Mouse (Mus musculus) neural tube, embryonic 15.5 days (tissue): ENCODE data around the gene Itgb2. TPM values are rescaled to one million over a fixed set of nuclear protein-coding genes. Genes with fewer than 3 reads are reported as not detected.

Experiments used
- ATAC-seq: fragments of 200-750 bp; cut with Nextera tagmentation; 2 replicates; pipeline ENCODE4 v1.8.0; 2017; ENCODE audit warnings: mild to moderate bottlenecking, moderate TSS enrichment, moderate library complexity; ENCODE audit not compliant: low FRiP score
- H3K27ac ChIP-seq: fragments of 300-500 bp; sonication (generic); replicated peaks from 2 replicates; pipeline ENCODE4 v1.5.1; 2015; ENCODE audit warnings: mild to moderate bottlenecking, inconsistent platforms
- H3K27me3 ChIP-seq: fragments of 300-500 bp; sonication (generic); replicated peaks from 2 replicates; pipeline ENCODE4 v1.6.1; 2015; ENCODE audit warnings: inconsistent platforms
- H3K36me3 ChIP-seq: fragments of 300-500 bp; sonication (generic); 2 replicates; pipeline ENCODE4 v1.6.1; 2015; ENCODE audit warnings: inconsistent platforms
- H3K4me1 ChIP-seq: fragments of 300-500 bp; sonication (generic); 2 replicates; pipeline ENCODE4 v1.6.1; 2015; ENCODE audit warnings: inconsistent platforms
- H3K4me2 ChIP-seq: fragments of 300-500 bp; sonication (generic); 2 replicates; pipeline ENCODE4 v1.6.1; 2015; ENCODE audit warnings: inconsistent platforms, mild to moderate bottlenecking, moderate library complexity
- H3K4me3 ChIP-seq: fragments of 300-500 bp; sonication (generic); replicated peaks from 2 replicates; pipeline ENCODE4 v1.5.1; 2015; ENCODE audit warnings: mild to moderate bottlenecking, inconsistent platforms
- H3K9ac ChIP-seq: fragments of 300-500 bp; sonication (generic); replicated peaks from 2 replicates; pipeline ENCODE4 v1.6.1; 2015; ENCODE audit warnings: mild to moderate bottlenecking, inconsistent platforms
- H3K9me3 ChIP-seq: fragments of 300-500 bp; sonication (generic); replicated peaks from 2 replicates; pipeline ENCODE4 v1.6.1; 2016; ENCODE audit warnings: inconsistent platforms
- WGBS: fragments of 180-500 bp; shearing (Covaris S2); methylation state at CpG from one replicate; pipeline ENCODE4 v1.1.7; 2015; ENCODE audit warnings: mixed read lengths; 5-methylcytosine and 5-hydroxymethylcytosine counted together
- polyA plus RNA-seq: library from polyadenylated mRNA; unstranded; fragments of >200 nt; fragmentation: Nextera tagmentation; extraction: Ambion mirVana; gene quantifications from 2 replicates; pipeline ENCODE4 v1.2.1, GENCODE M21; 2015

Itgb2 gene
- polyA plus RNA-seq, 1 experiment from 2014 or later: 1.0 TPM

DNA sequence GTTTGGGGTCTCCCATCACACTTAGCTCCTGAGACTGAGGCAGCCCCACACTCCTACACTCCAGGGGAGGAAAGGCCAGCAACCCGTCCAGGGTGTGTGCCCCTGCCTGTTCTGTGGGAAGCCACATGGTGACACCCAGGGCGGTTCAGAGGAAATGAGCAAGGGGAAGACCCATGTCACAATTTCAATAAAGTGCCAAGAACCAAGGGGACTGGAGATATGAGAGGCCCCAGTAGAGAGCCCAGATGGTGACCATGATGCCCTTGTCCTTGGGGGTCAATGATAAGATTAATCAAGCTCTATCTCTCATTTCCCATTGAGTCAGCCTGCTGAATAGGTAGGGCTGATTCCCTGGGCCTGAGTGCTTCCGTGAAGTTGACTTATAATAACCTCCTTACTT, 10.9 kb upstream of the Itgb2 start:
- no peak overlapping the region for H3K4me2 ChIP-seq
- peaks cover 30% of the 10 kb centered on the region for H3K4me1 ChIP-seq
- no peak overlapping the region for H3K9ac ChIP-seq
- 84% methylated on average over 3 of the region's 3 CpGs for WGBS
- no peak overlapping the region for H3K27ac ChIP-seq
- no peak for ATAC-seq
- H3K27me3 ChIP-seq: no peaks in the 10 kb centered on the region
- no peak overlapping the region for H3K4me3 ChIP-seq
- no peaks in the 10 kb centered on the region for H3K36me3 ChIP-seq
- no peaks in the 10 kb centered on the region for H3K9me3 ChIP-seq

DNA sequence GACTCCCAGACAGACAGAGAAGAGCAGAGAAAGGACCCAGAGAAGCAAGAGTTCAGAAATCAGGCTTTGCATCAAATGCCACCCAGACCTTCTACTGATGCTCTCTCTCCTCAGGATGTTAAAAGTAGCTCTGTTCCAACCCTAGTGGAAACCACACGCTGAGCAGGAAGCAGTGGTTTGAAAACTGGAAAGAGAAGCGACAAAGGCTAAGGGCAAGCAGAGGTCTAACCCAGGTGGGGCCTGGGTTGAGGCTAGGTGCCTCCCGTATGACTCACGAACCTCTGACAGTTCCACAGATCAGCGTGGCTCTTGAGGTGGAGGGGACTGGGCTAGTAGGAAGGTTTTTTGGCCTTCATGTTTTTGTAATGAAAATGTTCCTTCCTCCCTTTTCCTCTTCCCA, 9.6 kb upstream of the Itgb2 start:
- WGBS: 96% methylated on average over 5 of the region's 5 CpGs
- Histone ChIP-seq H3K4me3 (no peak overlapping the region), H3K4me1 (peaks cover 20% of the 10 kb centered on the region), H3K4me2 (no peak overlapping the region), H3K36me3 (no peaks in the 10 kb centered on the region), H3K27me3 (no peaks in the 10 kb centered on the region), H3K27ac (no peak overlapping the region), H3K9me3 (no peaks in the 10 kb centered on the region), H3K9ac (no peak overlapping the region)
- no peak for ATAC-seq

DNA sequence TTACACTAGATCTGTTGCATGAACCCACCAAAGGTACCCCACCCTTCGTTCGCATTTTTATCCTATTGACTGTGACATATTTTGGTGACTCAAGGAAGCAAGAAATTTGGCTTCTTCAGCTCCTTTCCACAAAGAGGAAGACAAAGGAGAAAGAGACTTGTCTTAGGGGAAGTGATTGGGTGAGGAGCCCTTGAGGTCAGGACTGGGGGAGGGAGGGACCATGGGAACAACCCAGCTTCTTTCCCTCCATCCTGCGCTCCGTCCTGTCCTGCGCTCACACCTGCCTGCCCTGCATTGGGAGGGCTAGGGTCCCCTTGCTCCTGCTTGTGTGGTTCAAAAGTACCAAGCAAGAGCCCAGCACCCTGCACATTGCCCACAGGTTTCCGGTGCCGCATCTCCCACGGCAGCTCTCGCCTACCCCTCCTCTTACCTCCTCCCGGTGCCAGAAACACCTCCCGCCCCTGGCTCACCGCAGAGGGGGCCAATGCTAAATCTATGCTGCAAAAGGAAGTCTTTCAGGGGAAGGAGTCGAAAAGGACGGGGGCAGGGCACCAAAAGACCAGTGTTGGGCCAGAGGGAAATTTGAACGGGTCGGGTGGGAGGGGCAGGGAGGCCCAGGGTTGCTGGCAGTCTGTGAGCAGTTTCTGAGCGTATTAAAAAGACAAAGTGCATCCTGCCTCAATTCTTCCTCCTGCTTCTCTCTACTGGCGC, 7.9 kb upstream of the Itgb2 start:
- H3K27ac ChIP-seq: no peak overlapping the region
- H3K4me3 ChIP-seq: peak overlapping the region; percentile 25
- H3K27me3 ChIP-seq: no peaks in the 10 kb centered on the region
- no peaks in the 10 kb centered on the region for H3K36me3 ChIP-seq
- no peak for ATAC-seq
- peak overlapping the region; percentile 57 for H3K4me2 ChIP-seq
- H3K9me3 ChIP-seq: no peaks in the 10 kb centered on the region
- H3K9ac ChIP-seq: 0 out of 2 replicates have a peak overlapping the region, but pooled peaks have one; percentile 27
- H3K4me1 ChIP-seq: peaks cover 9% of the 10 kb centered on the region
- WGBS: 17% methylated on average over 18 of the region's 18 CpGs

DNA sequence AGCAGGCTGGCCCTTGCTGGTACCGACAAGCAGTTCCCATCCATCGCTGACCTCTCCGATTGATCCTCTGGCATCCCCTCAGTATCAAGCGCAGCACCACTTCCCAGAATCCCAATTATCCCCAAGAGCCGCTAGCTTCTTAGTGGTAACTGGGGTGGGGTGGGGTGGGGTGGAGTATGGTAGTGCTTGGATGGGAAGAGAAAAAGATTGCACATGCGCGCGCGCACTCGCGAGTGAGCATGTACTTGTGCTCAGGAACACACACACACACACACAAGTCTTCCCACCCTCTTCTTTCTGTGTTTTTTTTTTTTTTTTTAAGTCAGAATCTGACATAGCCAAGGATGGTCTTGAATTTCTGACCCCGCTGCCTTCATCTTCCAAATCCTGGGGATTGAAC, 7.3 kb upstream of the Itgb2 start:
- ATAC-seq: no peak
- 58% methylated on average over 12 of the region's 12 CpGs for WGBS
- Histone ChIP-seq H3K4me1 (peaks cover 4% of the 10 kb centered on the region; the same call in 1 of the 2 replicates), H3K9me3 (no peaks in the 10 kb centered on the region), H3K27ac (no peak overlapping the region), H3K36me3 (no peaks in the 10 kb centered on the region), H3K4me3 (peak overlapping the region; percentile 25), H3K9ac (0 out of 2 replicates have a peak overlapping the region, but pooled peaks have one; percentile 27), H3K4me2 (peak overlapping the region; percentile 57), H3K27me3 (no peaks in the 10 kb centered on the region)

DNA sequence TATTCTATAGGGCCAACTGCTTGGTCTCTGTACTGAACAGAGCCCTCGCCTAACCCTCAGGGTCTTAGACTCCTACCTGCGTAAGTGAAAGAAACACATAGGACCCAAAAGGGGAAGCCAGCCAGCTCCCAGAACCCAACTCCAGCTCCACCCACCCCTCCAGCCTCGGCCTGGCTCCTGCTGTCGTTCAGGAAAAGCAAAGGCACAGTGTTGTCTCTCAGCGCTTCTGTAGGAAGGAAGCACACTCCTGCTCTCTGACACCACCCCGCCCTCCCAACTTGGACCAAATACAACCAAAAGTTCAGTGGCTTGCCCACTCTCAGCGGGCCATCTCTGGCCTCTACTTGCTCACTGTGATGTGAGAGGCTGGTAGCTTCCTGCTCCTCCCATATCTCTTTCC, 6.7 kb upstream of the Itgb2 start:
- Histone ChIP-seq H3K36me3 (no peaks in the 10 kb centered on the region), H3K4me2 (no peak overlapping the region), H3K4me3 (no peak overlapping the region), H3K4me1 (peaks cover 4% of the 10 kb centered on the region; the same call in 1 of the 2 replicates), H3K9ac (no peak overlapping the region), H3K9me3 (no peaks in the 10 kb centered on the region), H3K27ac (no peak overlapping the region), H3K27me3 (no peaks in the 10 kb centered on the region)
- no peak for ATAC-seq
- 76% methylated on average over 7 of the region's 7 CpGs for WGBS

DNA sequence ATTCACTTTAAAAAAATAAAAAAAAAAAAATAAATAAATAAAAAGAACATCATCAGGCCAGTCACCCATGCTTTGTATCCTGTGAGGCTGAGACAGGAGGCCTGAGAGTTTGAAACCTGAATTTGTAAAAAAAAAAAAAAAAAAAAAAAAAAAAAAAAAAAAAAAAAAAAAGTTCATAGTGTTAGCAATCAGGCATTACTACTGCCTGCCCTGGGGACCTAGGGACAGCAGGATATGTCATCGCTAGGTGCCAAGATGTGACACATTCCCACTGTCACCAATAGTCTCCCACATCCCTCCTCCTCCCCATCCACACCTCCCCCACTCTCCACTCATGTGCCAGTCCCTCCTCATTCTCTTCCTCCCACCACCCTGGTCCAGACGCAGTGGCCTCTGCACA, 3.6 kb upstream of the Itgb2 start:
- WGBS: 76% methylated on average over 2 of the region's 2 CpGs
- H3K9ac ChIP-seq: no peak overlapping the region
- no peak overlapping the region for H3K4me2 ChIP-seq
- peaks cover 4% of the 10 kb centered on the region; the same call in 1 of the 2 replicates for H3K4me1 ChIP-seq
- no peak overlapping the region for H3K27ac ChIP-seq
- no peaks in the 10 kb centered on the region for H3K9me3 ChIP-seq
- ATAC-seq: no peak
- no peaks in the 10 kb centered on the region for H3K27me3 ChIP-seq
- no peaks in the 10 kb centered on the region for H3K36me3 ChIP-seq
- no peak overlapping the region for H3K4me3 ChIP-seq

DNA sequence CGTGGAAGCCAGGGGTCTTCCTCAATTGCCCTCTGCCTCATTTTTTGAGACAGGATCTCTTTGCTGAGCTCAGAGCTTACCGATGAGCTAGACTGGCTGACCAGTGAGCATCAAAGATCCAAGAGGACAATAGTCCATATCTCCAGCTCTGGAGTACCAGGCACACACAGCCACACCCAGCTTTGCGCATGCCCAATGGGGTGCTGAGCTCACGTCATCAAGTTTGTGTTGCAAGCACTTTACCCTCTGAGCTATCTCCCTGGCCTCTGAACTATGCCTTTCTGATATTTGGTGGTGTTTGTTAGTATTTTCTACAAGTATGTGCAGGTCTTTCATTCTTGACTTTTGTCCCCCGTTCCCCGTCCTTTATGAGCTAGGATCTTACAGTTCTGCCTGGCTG, 1.4 kb upstream of the Itgb2 start:
- WGBS: 93% methylated on average over 6 of the region's 6 CpGs
- no peak for ATAC-seq

DNA sequence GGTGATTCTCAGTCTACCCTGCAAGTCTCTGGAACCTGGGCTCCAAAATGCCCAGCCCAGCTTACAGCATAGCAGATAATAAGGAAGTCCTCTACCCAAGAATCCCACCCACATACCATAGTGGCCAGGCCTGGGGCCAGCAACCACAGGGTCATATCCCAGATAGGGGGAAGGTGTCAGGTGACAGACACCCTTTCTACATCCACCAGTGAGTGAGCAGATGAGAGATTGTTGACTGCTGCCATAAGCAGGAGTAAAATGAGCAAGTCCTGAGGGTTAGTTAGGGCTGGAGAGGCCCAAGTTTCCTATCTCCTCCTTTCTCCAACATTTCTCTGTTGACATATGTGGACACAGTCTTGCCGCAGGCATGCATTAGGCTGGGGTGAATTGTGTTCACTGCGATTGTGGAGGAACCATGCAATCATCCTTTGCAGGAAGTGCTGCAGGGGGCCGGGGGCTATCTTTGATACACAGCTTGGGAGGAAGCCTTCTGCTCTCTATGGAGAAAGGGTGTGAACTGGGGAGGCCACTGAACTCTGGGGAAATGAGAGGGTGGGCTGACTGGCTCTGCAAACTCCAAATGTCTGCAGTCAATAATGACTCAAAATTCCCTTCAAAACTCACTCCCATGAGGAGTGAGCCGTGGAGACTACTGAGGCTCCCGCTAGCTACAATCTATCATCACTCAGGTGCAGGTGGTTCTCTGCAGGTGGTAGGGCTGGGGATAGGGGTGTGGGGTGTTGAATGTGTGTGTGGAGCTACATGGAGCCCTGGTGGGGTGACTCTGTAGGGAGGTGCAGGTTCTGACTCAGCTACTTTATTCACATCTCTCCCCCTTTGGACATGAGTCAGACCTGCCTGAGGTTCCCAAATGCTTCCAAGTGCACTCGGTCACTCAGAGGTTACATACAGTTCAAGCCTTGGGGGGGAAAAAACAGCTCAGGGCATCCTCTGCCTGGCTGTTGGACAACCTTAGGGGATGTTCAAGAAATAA, 1.3 kb downstream of the Itgb2 start:
- Histone ChIP-seq H3K4me1 (no peaks in the 10 kb centered on the region), H3K36me3 (no peaks in the 10 kb centered on the region), H3K9ac (no peak overlapping the region), H3K4me2 (no peak overlapping the region), H3K4me3 (no peak overlapping the region), H3K9me3 (no peaks in the 10 kb centered on the region), H3K27ac (no peak overlapping the region), H3K27me3 (no peaks in the 10 kb centered on the region)
- WGBS: 83% methylated on average over 6 of the region's 6 CpGs
- no peak for ATAC-seq

More for the DNA sequence above, 1.4 kb upstream of the Itgb2 start:
- no peaks in the 10 kb centered on the region for H3K36me3 ChIP-seq
- no peak overlapping the region for H3K4me3 ChIP-seq
- H3K9me3 ChIP-seq: no peaks in the 10 kb centered on the region
- no peak overlapping the region for H3K27ac ChIP-seq
- H3K9ac ChIP-seq: no peak overlapping the region
- H3K27me3 ChIP-seq: no peaks in the 10 kb centered on the region
- H3K4me1 ChIP-seq: no peaks in the 10 kb centered on the region
- H3K4me2 ChIP-seq: no peak overlapping the region

DNA sequence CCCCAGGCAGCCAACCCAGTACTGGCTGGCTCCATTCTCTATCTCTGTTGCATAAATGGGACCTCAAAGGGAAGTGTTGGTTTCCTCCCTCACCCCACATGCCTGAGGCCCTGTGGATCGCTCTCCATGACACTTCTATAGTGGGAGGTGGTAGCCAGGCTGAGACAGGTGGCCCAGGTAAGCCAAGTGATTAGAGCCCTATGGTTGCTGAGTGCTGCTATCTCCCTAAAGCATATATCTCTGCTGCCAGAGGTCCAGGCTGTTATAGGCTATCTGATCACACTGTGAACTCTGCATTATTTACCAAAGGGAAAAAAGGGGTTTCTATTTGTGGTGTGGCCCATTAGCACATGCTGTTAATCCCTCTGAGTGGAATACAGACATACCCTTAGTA, 2.0 kb downstream of the Itgb2 start:
- no peak for ATAC-seq
- Histone ChIP-seq H3K36me3 (no peaks in the 10 kb centered on the region), H3K4me3 (no peak overlapping the region), H3K4me1 (no peaks in the 10 kb centered on the region), H3K9ac (no peak overlapping the region), H3K27me3 (no peaks in the 10 kb centered on the region), H3K27ac (no peak overlapping the region), H3K4me2 (no peak overlapping the region), H3K9me3 (no peaks in the 10 kb centered on the region)
- WGBS: 76% methylated on average over 1 of the region's 1 CpGs

DNA sequence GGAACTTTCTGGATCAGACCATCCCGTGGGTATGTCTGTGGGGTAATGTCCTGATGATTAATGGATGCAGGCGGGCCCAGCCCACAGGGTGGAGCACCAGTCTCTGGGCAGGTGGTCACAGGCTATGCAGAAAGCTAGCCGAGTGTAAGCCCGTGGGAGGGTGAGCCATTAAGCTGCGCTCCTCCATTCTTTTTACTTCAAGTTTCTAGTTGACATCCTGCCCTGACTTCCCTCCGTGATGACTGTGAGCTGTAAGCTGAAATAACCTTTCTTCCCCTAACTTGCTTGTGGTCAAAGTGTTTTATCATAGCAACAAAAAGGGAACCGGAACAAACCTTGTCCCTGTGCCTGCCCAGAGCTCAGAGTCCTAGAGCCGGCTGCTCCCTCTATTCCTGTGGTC, 6.7 kb downstream of the Itgb2 start:
- no peaks in the 10 kb centered on the region for H3K9me3 ChIP-seq
- H3K4me1 ChIP-seq: no peaks in the 10 kb centered on the region
- H3K27ac ChIP-seq: no peak overlapping the region
- H3K9ac ChIP-seq: no peak overlapping the region
- H3K27me3 ChIP-seq: no peaks in the 10 kb centered on the region
- H3K36me3 ChIP-seq: no peaks in the 10 kb centered on the region
- no peak for ATAC-seq
- H3K4me2 ChIP-seq: no peak overlapping the region
- H3K4me3 ChIP-seq: no peak overlapping the region
- 72% methylated on average over 8 of the region's 8 CpGs for WGBS

DNA sequence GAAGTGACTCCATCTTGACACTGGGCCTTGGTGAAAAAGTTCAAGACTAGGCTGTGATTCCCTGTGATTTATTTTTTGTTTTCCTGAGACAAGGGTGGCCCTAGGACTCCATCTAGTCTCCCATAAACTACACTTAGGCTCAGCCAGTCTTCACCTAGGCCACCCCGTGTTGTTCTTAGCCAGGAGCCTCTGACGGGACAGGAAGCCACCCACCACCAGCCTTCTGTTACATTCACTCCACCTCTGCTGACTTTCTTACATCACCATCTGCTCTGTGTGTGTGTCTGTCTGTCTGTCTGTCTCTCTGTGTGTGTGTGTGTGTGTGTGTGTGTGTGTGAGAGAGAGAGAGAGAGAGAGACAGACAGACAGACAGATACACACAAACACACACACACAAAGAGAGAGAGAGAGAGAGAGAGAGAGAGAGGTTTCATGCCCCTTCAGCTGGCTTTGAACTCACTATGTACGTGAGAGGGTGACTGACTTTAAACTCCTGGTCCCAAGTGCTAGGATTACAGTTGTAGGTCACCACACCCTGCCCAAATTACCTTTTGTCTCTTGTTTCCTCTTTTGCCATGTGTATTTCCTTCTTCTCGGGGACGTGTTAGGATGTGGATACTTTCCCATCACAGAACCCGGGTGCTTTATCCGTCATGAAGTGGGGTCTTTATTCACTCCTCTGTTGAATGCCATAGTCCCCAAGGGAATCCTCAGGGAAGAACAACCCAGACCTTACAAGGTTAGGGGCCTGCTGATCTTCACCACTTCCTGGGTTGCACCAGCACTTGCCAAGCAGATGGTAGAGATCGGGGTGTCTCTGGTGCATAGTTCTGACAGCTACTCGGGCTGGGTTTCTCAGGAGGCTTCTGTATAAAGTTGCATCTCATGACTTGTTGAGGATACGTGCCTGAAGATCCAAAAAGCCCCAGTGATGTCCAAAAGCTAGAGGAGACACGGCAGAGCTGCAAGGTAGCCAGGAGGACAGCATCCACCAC, 7.5 kb downstream of the Itgb2 start:
- 89% methylated on average over 11 of the region's 11 CpGs for WGBS
- ATAC-seq: no peak
- Histone ChIP-seq H3K4me1 (no peaks in the 10 kb centered on the region), H3K36me3 (no peaks in the 10 kb centered on the region), H3K27ac (no peak overlapping the region), H3K27me3 (no peaks in the 10 kb centered on the region), H3K9me3 (no peaks in the 10 kb centered on the region), H3K4me2 (no peak overlapping the region), H3K9ac (no peak overlapping the region), H3K4me3 (no peak overlapping the region)
